11 mouse cellular contexts compared by ENCODE assay signal in genomic region chr2:91749811-91750261, GRCm38 (mm10). TPM values are rescaled to one million over a fixed set of nuclear protein-coding genes. Genes with fewer than 3 reads are reported as not detected.
A peak's percentile ranks its signal among the peaks of the same experiment; 100 is the strongest.
DNase-seq lines count a peak whose midpoint lies in the region; ATAC-seq lines count a peak whose summit lies in the region.
"Had no signal": no experiment of that assay in that cellular context is flagged by ENCODE, and none has a peak within 500 bp of the region (broad histone marks: within the 10 kb centered on the region; RNA-seq: fewer than 3 reads in every experiment).

No protein-coding gene starts in this region.

- peak; percentile 53 for DNase-seq in kidney, adult 11 months
- peak; percentile 42 to 48 for DNase-seq in adrenal gland, postnatal 36 days
- DNase-seq in gastrocnemius, adult 8-10 months (ENCODE audit: low spot score in 2 of 2), result peak; percentile 45 to 53
- DNase-seq in kidney, adult 8-10 months, result peak; percentile 52 to 56
- DNase-seq in spleen, postnatal 14 days (ENCODE audit: low spot score in 2 of 2), result no peak

- H3K9ac ChIP-seq in kidney, embryonic 16.5 days (replicated peaks; ENCODE audit: low read length), result no peak overlapping the region
- no peak overlapping the region for H3K9ac ChIP-seq in intestine, embryonic 16.5 days (ENCODE audit: low read depth, low read length)
- H3K9ac ChIP-seq in hindbrain, embryonic 13.5 days, result no peak overlapping the region
- H3K9ac ChIP-seq: embryonic facial prominence, embryonic 13.5 days; neural tube, embryonic 15.5 days had no signal

- 48% methylated on average over 2 of the region's 2 CpGs for WGBS in kidney, embryonic 16.5 days
- WGBS in intestine, embryonic 16.5 days, result 58% methylated on average over 2 of the region's 2 CpGs
- WGBS in hindbrain, embryonic 13.5 days, result 75% methylated on average over 2 of the region's 2 CpGs

- H3K4me3 ChIP-seq in kidney, embryonic 16.5 days (ENCODE audit: low read length), result no peak overlapping the region
- H3K4me3 ChIP-seq in intestine, embryonic 16.5 days (ENCODE audit: low read length), result no peak overlapping the region
- H3K4me3 ChIP-seq in hindbrain, embryonic 13.5 days, result no peak overlapping the region
- H3K4me3 ChIP-seq: embryonic facial prominence, embryonic 13.5 days; neural tube, embryonic 15.5 days had no signal

- no peaks in the 10 kb centered on the region for H3K36me3 ChIP-seq in kidney, embryonic 16.5 days (ENCODE audit: insufficient read depth, low read length)
- no peaks in the 10 kb centered on the region for H3K36me3 ChIP-seq in intestine, embryonic 16.5 days (ENCODE audit: control insufficient read depth, insufficient read depth, low read length)
- H3K36me3 ChIP-seq in hindbrain, embryonic 13.5 days, result no peaks in the 10 kb centered on the region
- H3K36me3 ChIP-seq: embryonic facial prominence, embryonic 13.5 days; neural tube, embryonic 15.5 days had no signal

- H3K27ac ChIP-seq in kidney, embryonic 16.5 days (ENCODE audit: low read length), result no peak overlapping the region
- H3K27ac ChIP-seq in intestine, embryonic 16.5 days (ENCODE audit: low read length), result no peak overlapping the region
- no peak overlapping the region for H3K27ac ChIP-seq in hindbrain, embryonic 13.5 days
- H3K27ac ChIP-seq: embryonic facial prominence, embryonic 13.5 days; neural tube, embryonic 15.5 days had no signal

- H3K4me1 ChIP-seq in kidney, embryonic 16.5 days (ENCODE audit: insufficient read depth, low read length), result peaks cover 8% of the 10 kb centered on the region
- peaks cover 5% of the 10 kb centered on the region; the same call in 1 of the 2 replicates for H3K4me1 ChIP-seq in intestine, embryonic 16.5 days (ENCODE audit: control insufficient read depth, insufficient read depth, low read length)
- H3K4me1 ChIP-seq in hindbrain, embryonic 13.5 days (replicated peaks), result peaks cover 3% of the 10 kb centered on the region; the same call in 1 of the 2 replicates
- H3K4me1 ChIP-seq: embryonic facial prominence, embryonic 13.5 days had no signal

- no peaks in the 10 kb centered on the region for H3K27me3 ChIP-seq in kidney, embryonic 16.5 days (ENCODE audit: insufficient read depth, low read length)
- no peaks in the 10 kb centered on the region for H3K27me3 ChIP-seq in intestine, embryonic 16.5 days (replicated peaks; ENCODE audit: control insufficient read depth, insufficient read depth, low read length)
- H3K27me3 ChIP-seq in hindbrain, embryonic 13.5 days, result no peaks in the 10 kb centered on the region
- H3K27me3 ChIP-seq: embryonic facial prominence, embryonic 13.5 days; neural tube, embryonic 15.5 days had no signal

- no peaks in the 10 kb centered on the region for H3K9me3 ChIP-seq in kidney, embryonic 16.5 days (ENCODE audit: low read length)
- no peaks in the 10 kb centered on the region for H3K9me3 ChIP-seq in intestine, embryonic 16.5 days (ENCODE audit: control insufficient read depth, low read length)
- H3K9me3 ChIP-seq in hindbrain, embryonic 13.5 days, result no peaks in the 10 kb centered on the region
- H3K9me3 ChIP-seq: embryonic facial prominence, embryonic 13.5 days; neural tube, embryonic 15.5 days had no signal

- ATAC-seq in kidney, embryonic 16.5 days (ENCODE audit: low FRiP score, low TSS enrichment), result no peak
- no peak for ATAC-seq in intestine, embryonic 16.5 days
- ATAC-seq in hindbrain, embryonic 13.5 days (ENCODE audit: low FRiP score), result no peak
- ATAC-seq: activated CD4-positive, CD25-positive, alpha-beta regulatory T cell, adult 4 months had no signal

- H3K4me2 ChIP-seq in kidney, embryonic 16.5 days (replicated peaks; ENCODE audit: low read depth, low read length), result no peak overlapping the region
- H3K4me2 ChIP-seq in intestine, embryonic 16.5 days (ENCODE audit: low read depth, low read length), result no peak overlapping the region
- H3K4me2 ChIP-seq in hindbrain, embryonic 13.5 days, result no peak overlapping the region
- H3K4me2 ChIP-seq: embryonic facial prominence, embryonic 13.5 days; neural tube, embryonic 15.5 days had no signal

RNA-seq across cellular contexts. Expression of gene Ambra1, which starts 19.9 kb away (rescaled TPM):
- polyA plus RNA-seq in kidney, embryonic 16.5 days (2015; fragmentation: Nextera tagmentation; extraction: Ambion mirVana), result 20.7 and 24.5 TPM in 2 replicates
- total RNA-seq in adrenal gland, postnatal 36 days (2021), result 10 to 100 TPM; 34.4 to 35.5 TPM
- total RNA-seq in gastrocnemius, adult 8-10 months (2022), result 10 to 100 TPM; 13.7 to 15.9 (median 14.9) TPM
- polyA plus RNA-seq in intestine, embryonic 16.5 days (2015; fragmentation: Nextera tagmentation; extraction: Ambion mirVana), result 11.8 and 12.8 TPM in 2 replicates
- 21.8 and 24.4 TPM in 2 replicates for polyA plus RNA-seq in hindbrain, embryonic 13.5 days (2015; fragmentation: Nextera tagmentation; extraction: Ambion mirVana)

RNA-seq across cellular contexts. Expression of gene Harbi1, which starts 39.2 kb away (rescaled TPM):
- 20.6 and 24.7 TPM in 2 replicates for polyA plus RNA-seq in kidney, embryonic 16.5 days (2015; fragmentation: Nextera tagmentation; extraction: Ambion mirVana)
- 10 to 100 TPM in 1 of 2 experiments, 1 to 10 TPM in 1; 9.0 to 14.9 TPM for total RNA-seq in adrenal gland, postnatal 36 days (2021)
- 1 to 10 TPM; 5.6 to 7.4 (median 6.6) TPM for total RNA-seq in gastrocnemius, adult 8-10 months (2022)
- 14.8 and 17.1 TPM in 2 replicates for polyA plus RNA-seq in intestine, embryonic 16.5 days (2015; fragmentation: Nextera tagmentation; extraction: Ambion mirVana)
- polyA plus RNA-seq in hindbrain, embryonic 13.5 days (2015; fragmentation: Nextera tagmentation; extraction: Ambion mirVana), result 20.8 and 24.3 TPM in 2 replicates

RNA-seq across cellular contexts. Expression of gene Atg13, which starts 39.5 kb away (rescaled TPM):
- polyA plus RNA-seq in kidney, embryonic 16.5 days (2015; fragmentation: Nextera tagmentation; extraction: Ambion mirVana), result 29.1 and 29.2 TPM in 2 replicates
- total RNA-seq in adrenal gland, postnatal 36 days (2021), result 10 to 100 TPM; 47.8 to 82.8 TPM
- 10 to 100 TPM; 33.9 to 36.1 (median 35.5) TPM for total RNA-seq in gastrocnemius, adult 8-10 months (2022)
- polyA plus RNA-seq in intestine, embryonic 16.5 days (2015; fragmentation: Nextera tagmentation; extraction: Ambion mirVana), result 22.9 and 25.8 TPM in 2 replicates
- 35.0 and 35.2 TPM in 2 replicates for polyA plus RNA-seq in hindbrain, embryonic 13.5 days (2015; fragmentation: Nextera tagmentation; extraction: Ambion mirVana)

Comparison
In these comparisons a context has a peak if more than half of its experiments do, and no peak if none do; other contexts are left out.
1. DNase-seq: peak in kidney, adult 11 months (single experiment), adrenal gland, postnatal 36 days (2 of 2), gastrocnemius, adult 8-10 months (2 of 2) and kidney, adult 8-10 months (2 of 2); none in spleen, postnatal 14 days (0 of 2).